Comparison of ENCODE assay signal across 20 mouse cellular contexts in genomic region chr12:99237497-99237896, GRCm38 (mm10).
DNase-seq lines count a peak whose midpoint lies in the region; ATAC-seq and TF ChIP-seq lines count a peak whose summit lies in the region.
"Had no signal": no experiment of that assay in that cellular context is flagged by ENCODE, and none has a peak within 500 bp of the region (broad histone marks: within the 10 kb centered on the region; RNA-seq: fewer than 3 reads in every experiment).

No protein-coding gene starts in this region.

- no peaks in the 10 kb centered on the region for H3K9me3 ChIP-seq in kidney, embryonic 16.5 days (ENCODE audit: low read length)
- no peaks in the 10 kb centered on the region for H3K9me3 ChIP-seq in liver, embryonic 11.5 days (ENCODE audit: control insufficient read depth, low read length)
- H3K9me3 ChIP-seq: forebrain, embryonic 10.5 days; hindbrain, embryonic 12.5 days; hindbrain, embryonic 15.5 days had no signal

- no peaks in the 10 kb centered on the region for H3K27me3 ChIP-seq in kidney, embryonic 16.5 days (ENCODE audit: insufficient read depth, low read length)
- H3K27me3 ChIP-seq in Patski, result no peaks in the 10 kb centered on the region
- no peaks in the 10 kb centered on the region for H3K27me3 ChIP-seq in liver, embryonic 11.5 days (replicated peaks; ENCODE audit: control insufficient read depth, insufficient read depth, low read length)
- H3K27me3 ChIP-seq: hindbrain, embryonic 12.5 days; hindbrain, embryonic 15.5 days had no signal

- no peaks in the 10 kb centered on the region for H3K36me3 ChIP-seq in kidney, embryonic 16.5 days (ENCODE audit: insufficient read depth, low read length)
- H3K36me3 ChIP-seq in liver, embryonic 11.5 days (ENCODE audit: control insufficient read depth, insufficient read depth, low read length), result no peaks in the 10 kb centered on the region
- H3K36me3 ChIP-seq: forebrain, embryonic 10.5 days; hindbrain, embryonic 12.5 days; hindbrain, embryonic 15.5 days had no signal

- in situ Hi-C loops in Patski (cut with MboI; ENCODE audit: low pct_unique_long_range_greater_than_20kb), result no loop called here

- CTCF ChIA-PET in Patski (lab: Charles Lee), result interaction anchor here (1.0 kb wide), 1 partner anchor 22 kb away, joined by 4 read pairs; no protein-coding TSS in a partner anchor

- peak; percentile 52; the same call in 1 of the 2 replicates for ATAC-seq in kidney, embryonic 16.5 days (ENCODE audit: low FRiP score, low TSS enrichment)
- peak; percentile 82 for ATAC-seq in Patski
- no peak for ATAC-seq in liver, embryonic 11.5 days (replicated peaks; ENCODE audit: low FRiP score)
- ATAC-seq: CD4-positive, CD25-positive, alpha-beta regulatory T cell, adult 4 months had no signal

- TF ChIP-seq CTCF in Patski (IDR thresholded peaks at IDR 0.05), result no peak

- no peak for DNase-seq in kidney, adult 11 months
- peak; percentile 66 for DNase-seq in Muller cell, postnatal 12 days (ENCODE audit: inconsistent ontology term)
- no peak for DNase-seq in Patski (ENCODE audit: low read depth, low spot score)
- no peak for DNase-seq in liver, embryonic 11.5 days (ENCODE audit: low spot score)
- no peak for DNase-seq in urinary bladder, adult 18-20 months (ENCODE audit: low spot score in 2 of 2)
- DNase-seq: adrenal gland, postnatal 10 days; adrenal gland, postnatal 36 days; cerebellum, adult 18-20 months; cerebellum, adult 9-10 months; cerebellum, postnatal 14 days; forebrain, postnatal 0 days; gastrocnemius, adult 2 months; gastrocnemius, postnatal 14 days; heart, adult 11 months had no signal

- no peak overlapping the region for H3K27ac ChIP-seq in kidney, embryonic 16.5 days (ENCODE audit: low read length)
- H3K27ac ChIP-seq in liver, embryonic 11.5 days (ENCODE audit: low read depth, low read length), result no peak overlapping the region
- H3K27ac ChIP-seq: forebrain, embryonic 10.5 days; gastrocnemius, adult 2 months; hindbrain, embryonic 12.5 days; hindbrain, embryonic 15.5 days had no signal

- H3K4me2 ChIP-seq in kidney, embryonic 16.5 days (replicated peaks; ENCODE audit: low read depth, low read length), result no peak overlapping the region
- no peak overlapping the region for H3K4me2 ChIP-seq in liver, embryonic 11.5 days
- H3K4me2 ChIP-seq: heart, embryonic 11.5 days; hindbrain, embryonic 12.5 days; hindbrain, embryonic 15.5 days had no signal

- no peak overlapping the region for H3K4me3 ChIP-seq in kidney, embryonic 16.5 days (ENCODE audit: low read length)
- no peak overlapping the region for H3K4me3 ChIP-seq in liver, embryonic 11.5 days (ENCODE audit: low read depth, low read length)
- H3K4me3 ChIP-seq: forebrain, embryonic 10.5 days; gastrocnemius, adult 2 months; hindbrain, embryonic 12.5 days; hindbrain, embryonic 15.5 days had no signal

- 76% methylated on average over 9 of the region's 9 CpGs for WGBS in kidney, embryonic 16.5 days
- WGBS in liver, embryonic 11.5 days, result 91% methylated on average over 9 of the region's 9 CpGs

- no peaks in the 10 kb centered on the region; the same call in 1 of the 2 replicates for H3K4me1 ChIP-seq in kidney, embryonic 16.5 days (ENCODE audit: insufficient read depth, low read length)
- H3K4me1 ChIP-seq in liver, embryonic 11.5 days (replicated peaks; ENCODE audit: control insufficient read depth, insufficient read depth, low read length), result peaks cover 8% of the 10 kb centered on the region; the same call in 1 of the 2 replicates

- H3K9ac ChIP-seq in kidney, embryonic 16.5 days (replicated peaks; ENCODE audit: low read length), result no peak overlapping the region
- no peak overlapping the region for H3K9ac ChIP-seq in liver, embryonic 11.5 days (ENCODE audit: low read depth, low read length)
- H3K9ac ChIP-seq: forebrain, postnatal 0 days; hindbrain, embryonic 12.5 days; hindbrain, embryonic 15.5 days had no signal

- POLR2A ChIA-PET in Patski (lab: Charles Lee), result interaction anchor here (0.6 kb wide), 1 partner anchor 1411 kb away, joined by 4 read pairs; no protein-coding TSS in a partner anchor
